Mouse (Mus musculus): Measurements from ENCODE around the gene Ppp1r14a. TPM values are rescaled to one million over a fixed set of nuclear protein-coding genes. Genes with fewer than 3 reads are reported as not detected.

The Ppp1r14a gene
- polyA plus RNA-seq, 1 experiment from 2014 or later, result 35.5 TPM

Other genes starting within 250 kb of the Ppp1r14a start
- gene Ryr1, start 164.1 kb upstream of the Ppp1r14a start, polyA plus RNA-seq (2016; fragmentation: Nextera tagmentation; extraction: Ambion mirVana), result 0.51 and 0.97 TPM in 2 replicates
- gene Rasgrp4, start 154.5 kb upstream of the Ppp1r14a start, polyA plus RNA-seq (2016; fragmentation: Nextera tagmentation; extraction: Ambion mirVana), result 0.34 and 0.54 TPM in 2 replicates
- gene Fam98c, start 133.1 kb upstream of the Ppp1r14a start, polyA plus RNA-seq (2016; fragmentation: Nextera tagmentation; extraction: Ambion mirVana), result 17.6 and 18.4 TPM in 2 replicates
- 1.1 TPM in 2 replicates for gene Ggn, start 119.1 kb upstream of the Ppp1r14a start, polyA plus RNA-seq (2016; fragmentation: Nextera tagmentation; extraction: Ambion mirVana)
- 3.5 and 3.6 TPM in 2 replicates for gene Spred3, start 118.9 kb upstream of the Ppp1r14a start, polyA plus RNA-seq (2016; fragmentation: Nextera tagmentation; extraction: Ambion mirVana)
- gene Psmd8, start 108.6 kb upstream of the Ppp1r14a start, polyA plus RNA-seq (2016; fragmentation: Nextera tagmentation; extraction: Ambion mirVana), result 305 and 348 TPM in 2 replicates
- 0.51 and 0.97 TPM in 2 replicates for gene Catsperg1, start 75.3 kb upstream of the Ppp1r14a start, polyA plus RNA-seq (2016; fragmentation: Nextera tagmentation; extraction: Ambion mirVana)
- gene Kcnk6, start 56.8 kb upstream of the Ppp1r14a start, polyA plus RNA-seq (2016; fragmentation: Nextera tagmentation; extraction: Ambion mirVana), result 0.76 and 0.97 TPM in 2 replicates
- 110 and 115 TPM in 2 replicates for gene Yif1b, start 51.0 kb upstream of the Ppp1r14a start, polyA plus RNA-seq (2016; fragmentation: Nextera tagmentation; extraction: Ambion mirVana)
- gene 2200002D01Rik, start 40.8 kb upstream of the Ppp1r14a start, polyA plus RNA-seq (2016; fragmentation: Nextera tagmentation; extraction: Ambion mirVana), result 6.9 and 7.4 TPM in 2 replicates
- gene Spint2, start 7.4 kb upstream of the Ppp1r14a start, polyA plus RNA-seq (2016; fragmentation: Nextera tagmentation; extraction: Ambion mirVana), result 43.7 and 65.7 TPM in 2 replicates
- gene Dpf1, start 14.6 kb downstream of the Ppp1r14a start, polyA plus RNA-seq (2016; fragmentation: Nextera tagmentation; extraction: Ambion mirVana), result 28.3 and 60.6 TPM in 2 replicates
- 8.1 and 9.7 TPM in 2 replicates for gene Sipa1l3, start 229.3 kb downstream of the Ppp1r14a start, polyA plus RNA-seq (2016; fragmentation: Nextera tagmentation; extraction: Ambion mirVana)